Mouse (Mus musculus) embryonic fibroblast, embryonic 13.5 days (primary cell): ENCODE results near the gene Zbtb42.

Experiments used
- CTCF ChIP-seq: IDR thresholded peaks from 2 replicates; pipeline ENCODE4 v1.5.1; 2011; ENCODE audit warnings: mild to moderate bottlenecking, control low read depth, low read length, moderate library complexity, borderline replicate concordance; ENCODE audit not compliant: insufficient read depth
- POLR2A ChIP-seq: IDR thresholded peaks from 2 replicates; pipeline ENCODE4 v1.6.1; 2011; ENCODE audit warnings: low read depth, mild to moderate bottlenecking, control low read depth, low read length, moderate library complexity

DNA sequence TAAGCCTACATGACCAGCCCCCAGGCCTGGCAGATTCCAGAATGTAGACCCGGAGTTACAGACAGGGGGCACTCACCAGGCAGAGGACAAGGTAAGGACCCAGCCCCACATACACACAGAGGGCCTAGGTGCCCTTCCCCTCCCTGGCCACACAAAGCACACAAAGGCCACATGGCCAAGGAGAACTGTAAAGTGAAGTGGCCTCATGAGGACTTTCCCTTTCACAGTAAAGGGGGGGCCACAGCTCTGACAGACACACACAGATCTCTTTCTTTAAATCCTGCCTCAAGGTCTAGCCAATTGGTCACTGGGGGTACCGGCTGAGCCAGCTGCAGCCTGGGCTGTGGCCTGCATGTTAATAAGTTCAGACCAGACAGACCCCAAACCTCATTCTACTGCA lies 14.5 kb upstream of the Zbtb42 start:
- TF ChIP-seq CTCF (no peak), POLR2A (no peak)
